Mouse (Mus musculus): ENCODE data around the gene Bsn.

- TF ChIP-seq FLI1 (IDR thresholded peaks at IDR 0.05; ENCODE audit: low read length): no peak
- no peak for TF ChIP-seq GATA1 (IDR thresholded peaks at IDR 0.05; ENCODE audit: borderline replicate concordance, low read length)
These were observed 61.9 kb downstream of the Bsn start for GRCm38 (mm10) chr9:108128248-108128647.
